Mouse (Mus musculus) limb, embryonic 14.5 days (tissue): ENCODE data around the gene Man2a1. TPM values are rescaled to one million over a fixed set of nuclear protein-coding genes. Genes with fewer than 3 reads are reported as not detected.

Experiments
- ATAC-seq: fragments of 200-750 bp; cut with Nextera tagmentation; 2 replicates; pipeline ENCODE4 v1.8.0; 2017; ENCODE audit warnings: low read depth, moderate number of reproducible peaks, moderate TSS enrichment; ENCODE audit not compliant: low FRiP score
- DNase-seq: peaks from one replicate; pipeline ENCODE4 v3.0.0-alpha.2; 2015; ENCODE audit warnings: low spot score
- H3K27ac ChIP-seq: fragments of 300-500 bp; sonication (generic); replicated peaks from 2 replicates; pipeline ENCODE4 v1.5.1; 2014; ENCODE audit warnings: low read depth, mild to moderate bottlenecking, low read length, moderate library complexity, mixed read lengths
- H3K27me3 ChIP-seq: fragments of 300-500 bp; sonication (generic); 2 replicates; pipeline ENCODE4 v1.6.1; 2014; ENCODE audit warnings: low read length, mixed read lengths; ENCODE audit not compliant: control insufficient read depth, insufficient read depth
- H3K36me3 ChIP-seq: fragments of 300-500 bp; sonication (generic); 2 replicates; pipeline ENCODE4 v1.6.1; 2014; ENCODE audit warnings: mild to moderate bottlenecking, low read length, moderate library complexity, mixed read lengths; ENCODE audit not compliant: control insufficient read depth, insufficient read depth
- H3K4me1 ChIP-seq: fragments of 300-500 bp; sonication (generic); 2 replicates; pipeline ENCODE4 v1.6.1; 2014; ENCODE audit warnings: antibody characterized with exemption, low read length, mixed read lengths; ENCODE audit not compliant: control insufficient read depth, insufficient read depth
- H3K4me2 ChIP-seq: fragments of 300-500 bp; sonication (generic); replicated peaks from 2 replicates; pipeline ENCODE4 v1.6.1; 2014; ENCODE audit warnings: low read depth, mild to moderate bottlenecking, low read length, moderate library complexity; ENCODE audit not compliant: severe bottlenecking
- H3K4me3 ChIP-seq: fragments of 300-500 bp; sonication (generic); replicated peaks from 2 replicates; pipeline ENCODE4 v1.5.1; 2014; ENCODE audit warnings: low read length
- H3K9ac ChIP-seq: fragments of 300-500 bp; sonication (generic); 2 replicates; pipeline ENCODE4 v1.6.1; 2014; ENCODE audit warnings: mild to moderate bottlenecking, low read depth, low read length, moderate library complexity; ENCODE audit not compliant: severe bottlenecking
- H3K9me3 ChIP-seq: fragments of 300-500 bp; sonication (generic); 2 replicates; pipeline ENCODE4 v1.6.1; 2016; ENCODE audit warnings: low read length; ENCODE audit not compliant: control insufficient read depth
- POLR2A ChIP-seq: fragments of 200-500 bp; IDR thresholded peaks from 2 replicates; pipeline ENCODE4 v1.8.0; 2012; ENCODE audit warnings: inconsistent platforms, mild to moderate bottlenecking, moderate library complexity, borderline replicate concordance; ENCODE audit not compliant: insufficient read depth, insufficient read length; ENCODE audit errors: extremely low read depth
- WGBS: fragments of 180-500 bp; shearing (Covaris S2); extraction: QIAGEN DNeasy Blood & Tissue Kit; methylation state at CpG from one replicate; pipeline ENCODE4 v1.1.7; 2014; 5-methylcytosine and 5-hydroxymethylcytosine counted together
- polyA plus RNA-seq, 2 experiments: library from polyadenylated mRNA; depleted of rRNA in 1 of 2; stranded (reverse) in 1 of 2; unstranded in 1 of 2; fragments of >200 nt; fragmentation: Nextera tagmentation in 1 of 2; extraction: Ambion mirVana in 1 of 2; gene quantifications; 2 replicates each; pipeline versions ENCODE4 v1.2.1 to v1.2.3; 2012 to 2014

Gene Man2a1
- polyA plus RNA-seq, 2 experiments, result 12.5 to 31.9 TPM

DNA sequence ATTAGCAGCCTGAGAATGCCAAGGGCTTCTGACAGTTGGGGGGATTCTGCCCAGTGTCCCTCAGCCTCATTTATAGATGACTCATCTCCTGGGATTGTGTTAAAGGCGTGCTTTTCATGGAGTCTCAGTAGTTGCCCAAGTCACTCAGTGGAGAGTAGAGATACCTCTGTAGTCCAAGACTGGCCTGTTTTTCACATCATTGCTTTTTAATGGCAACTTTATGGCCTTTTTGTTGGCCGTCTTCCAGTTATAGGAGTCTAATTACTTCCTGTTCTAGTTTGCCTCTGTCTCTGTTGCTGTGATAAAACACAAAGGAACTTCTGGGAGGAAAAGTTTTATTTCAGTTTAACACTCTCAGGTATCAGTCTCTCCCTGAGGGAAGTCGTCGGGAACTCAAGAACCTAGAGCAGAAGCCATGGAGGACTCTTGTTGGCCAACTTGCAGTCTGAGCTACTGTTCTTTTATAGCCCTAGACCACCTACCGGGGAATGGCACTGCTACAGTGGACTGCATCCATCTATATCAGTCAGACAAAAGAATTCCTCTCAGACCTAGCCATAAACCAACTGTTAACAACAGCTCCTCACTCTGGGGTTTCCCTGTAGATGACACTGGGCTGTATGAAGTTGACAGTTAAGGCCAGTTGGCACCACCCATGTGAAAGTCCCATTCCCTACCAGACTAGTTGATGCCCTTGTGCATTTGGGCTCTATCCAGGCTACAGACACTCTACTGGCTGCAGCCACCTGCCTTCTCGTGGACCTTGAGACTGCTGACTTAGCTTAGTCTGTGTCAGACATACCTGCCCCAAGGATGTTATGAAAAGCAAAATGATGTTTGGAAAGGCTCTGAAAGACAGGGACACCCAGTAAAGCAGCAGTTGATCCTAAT is 142.4 kb downstream of the Man2a1 start:
- TF ChIP-seq POLR2A, result no peak
- no peak overlapping the region for H3K9ac ChIP-seq
- no peak overlapping the region for H3K4me2 ChIP-seq
- no peak overlapping the region for H3K4me3 ChIP-seq
- DNase-seq, result peak; percentile 53
- no peaks in the 10 kb centered on the region for H3K27me3 ChIP-seq
- H3K27ac ChIP-seq, result no peak overlapping the region
- H3K4me1 ChIP-seq, result peaks cover 4% of the 10 kb centered on the region; the same call in 1 of the 2 replicates
- peak; percentile 50; the same call in 1 of the 2 replicates for ATAC-seq
- no peaks in the 10 kb centered on the region for H3K9me3 ChIP-seq
- H3K36me3 ChIP-seq, result peaks cover 55% of the 10 kb centered on the region
- 39% methylated on average over 6 of the region's 6 CpGs for WGBS

DNA sequence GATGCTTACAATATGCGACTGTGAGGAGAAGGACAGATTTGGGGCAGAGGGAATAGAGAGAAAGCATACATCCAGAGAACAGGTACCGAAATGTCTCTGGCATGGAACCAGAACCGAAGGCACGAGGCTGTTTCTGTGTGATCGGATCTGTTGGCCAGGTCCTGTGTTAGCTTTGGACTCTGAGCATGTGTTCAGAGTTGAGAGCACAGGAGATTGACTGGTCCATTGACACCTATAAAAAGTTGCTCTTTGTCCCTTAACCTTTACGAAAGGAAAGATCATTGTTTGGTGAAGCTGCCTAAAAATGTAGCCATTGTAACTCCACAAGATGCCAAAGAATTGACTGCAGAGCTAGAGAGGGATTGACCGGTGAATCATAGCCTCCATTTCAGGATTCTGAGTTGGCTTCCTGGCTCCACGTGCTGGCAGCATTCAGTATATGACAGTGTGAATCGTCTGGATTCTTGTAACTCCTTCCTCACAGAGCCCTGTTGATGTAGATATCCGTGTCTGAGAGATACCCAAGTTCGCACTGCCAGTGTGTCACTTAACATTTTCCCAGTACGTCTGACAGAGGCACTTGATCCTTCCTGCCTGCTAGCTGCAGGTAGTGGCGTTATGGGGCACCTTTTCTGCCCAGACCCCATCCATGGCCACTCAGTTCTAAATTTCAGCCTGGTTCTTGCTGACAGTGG is 143.2 kb downstream of the Man2a1 start:
- Histone ChIP-seq H3K36me3 (peaks cover 48% of the 10 kb centered on the region), H3K27me3 (no peaks in the 10 kb centered on the region), H3K4me3 (no peak overlapping the region), H3K9ac (no peak overlapping the region), H3K4me1 (peaks cover 4% of the 10 kb centered on the region; the same call in 1 of the 2 replicates), H3K27ac (no peak overlapping the region), H3K9me3 (no peaks in the 10 kb centered on the region), H3K4me2 (no peak overlapping the region)
- 88% methylated on average over 13 of the region's 13 CpGs for WGBS
- ATAC-seq (no peak), DNase-seq (no peak)
- TF ChIP-seq POLR2A, result no peak

DNA sequence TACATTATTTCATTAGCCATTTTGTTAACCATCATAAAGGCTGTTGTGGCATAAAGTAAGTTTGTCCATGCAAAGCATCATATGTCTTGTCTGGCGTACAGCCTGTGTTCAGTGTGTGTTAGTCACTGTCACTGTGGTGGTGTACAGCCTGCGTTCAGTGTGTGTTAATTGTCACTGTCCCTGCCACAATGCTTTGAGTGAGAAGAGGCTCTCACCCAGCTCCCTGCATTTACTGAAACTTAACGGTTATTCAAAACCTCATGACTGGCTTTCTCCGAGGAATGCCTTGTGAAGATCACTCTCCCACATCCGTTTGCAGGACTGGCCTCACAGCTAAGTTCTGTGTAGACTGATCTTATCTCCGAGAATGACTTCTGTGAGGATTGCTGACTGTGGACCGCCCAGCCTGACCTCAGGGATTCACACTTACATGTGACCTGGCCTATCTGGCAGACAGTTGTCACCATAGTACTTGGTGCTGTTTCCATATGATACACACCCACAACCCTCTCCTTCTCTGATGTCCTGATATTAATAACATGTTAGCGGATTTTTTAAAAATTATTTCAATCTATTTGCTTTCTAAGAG is 146.2 kb downstream of the Man2a1 start:
- DNase-seq (no peak), ATAC-seq (no peak)
- peaks cover 4% of the 10 kb centered on the region; the same call in 1 of the 2 replicates for H3K4me1 ChIP-seq
- H3K27ac ChIP-seq, result no peak overlapping the region
- no peak for TF ChIP-seq POLR2A
- H3K9me3 ChIP-seq, result no peaks in the 10 kb centered on the region
- no peak overlapping the region for H3K9ac ChIP-seq
- WGBS, result 85% methylated on average over 8 of the region's 8 CpGs
- H3K36me3 ChIP-seq, result peaks cover 45% of the 10 kb centered on the region
- no peak overlapping the region for H3K4me2 ChIP-seq
- no peak overlapping the region for H3K4me3 ChIP-seq
- no peaks in the 10 kb centered on the region for H3K27me3 ChIP-seq

DNA sequence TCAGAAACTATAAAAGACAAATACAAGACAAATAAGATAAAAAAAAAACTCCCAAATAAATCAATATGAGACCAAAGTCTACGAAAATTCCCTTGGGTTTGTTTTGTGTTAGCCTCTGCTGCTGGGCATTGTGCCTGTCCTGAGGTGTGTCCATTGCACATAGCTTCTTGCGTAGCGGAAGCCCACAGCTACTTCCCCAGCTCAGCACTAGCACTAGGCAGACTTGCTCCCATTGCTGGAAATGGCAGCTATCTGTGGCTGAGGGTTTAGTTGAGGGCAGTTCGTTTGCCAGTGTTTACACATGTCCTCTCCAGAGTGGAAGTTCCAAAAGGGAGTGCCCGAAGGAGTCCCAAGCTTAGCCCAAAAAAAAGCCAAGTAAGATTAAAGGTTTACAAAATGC is 146.9 kb downstream of the Man2a1 start:
- no peak overlapping the region for H3K4me2 ChIP-seq
- H3K27ac ChIP-seq, result no peak overlapping the region
- WGBS, result 89% methylated on average over 5 of the region's 5 CpGs
- TF ChIP-seq POLR2A, result no peak
- H3K9ac ChIP-seq, result no peak overlapping the region
- no peaks in the 10 kb centered on the region for H3K9me3 ChIP-seq
- ATAC-seq, result no peak
- peaks cover 44% of the 10 kb centered on the region for H3K36me3 ChIP-seq
- H3K4me3 ChIP-seq, result no peak overlapping the region
- H3K4me1 ChIP-seq, result peaks cover 4% of the 10 kb centered on the region; the same call in 1 of the 2 replicates
- no peaks in the 10 kb centered on the region for H3K27me3 ChIP-seq
- DNase-seq, result no peak

DNA sequence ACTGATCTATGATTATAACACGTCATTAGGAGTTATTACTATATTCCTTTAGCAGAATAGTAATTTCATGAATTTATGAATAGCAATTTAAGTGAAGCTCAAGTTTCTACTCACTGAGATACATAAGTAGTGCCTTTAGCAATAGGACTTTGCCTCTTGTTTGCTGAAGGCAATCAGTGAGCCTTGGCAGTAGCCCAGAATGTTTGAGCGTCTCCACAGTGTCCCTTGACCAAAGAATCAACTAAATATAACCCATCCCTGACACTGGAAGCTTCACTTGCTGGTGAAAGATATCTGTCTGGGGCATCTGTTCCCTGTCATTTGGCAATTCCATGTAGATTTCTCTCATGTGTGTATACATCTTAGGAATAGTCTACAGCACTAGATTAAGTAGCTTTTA is 147.6 kb downstream of the Man2a1 start:
- Histone ChIP-seq H3K27ac (no peak overlapping the region), H3K4me2 (no peak overlapping the region), H3K4me1 (no peaks in the 10 kb centered on the region), H3K9me3 (no peaks in the 10 kb centered on the region), H3K36me3 (peaks cover 40% of the 10 kb centered on the region), H3K9ac (no peak overlapping the region), H3K27me3 (no peaks in the 10 kb centered on the region), H3K4me3 (no peak overlapping the region)
- TF ChIP-seq POLR2A, result no peak
- DNase-seq (no peak), ATAC-seq (no peak)
- WGBS, result 80% methylated on average over 2 of the region's 2 CpGs
